Mouse (Mus musculus): ENCODE measurements at regions not wholly inside any gene's neighbourhood (a gene's known extent, or its start where the extent isn't known, plus 50 kb on each side); places are given as distances from the start of the nearest gene placed in this dataset.

DNA sequence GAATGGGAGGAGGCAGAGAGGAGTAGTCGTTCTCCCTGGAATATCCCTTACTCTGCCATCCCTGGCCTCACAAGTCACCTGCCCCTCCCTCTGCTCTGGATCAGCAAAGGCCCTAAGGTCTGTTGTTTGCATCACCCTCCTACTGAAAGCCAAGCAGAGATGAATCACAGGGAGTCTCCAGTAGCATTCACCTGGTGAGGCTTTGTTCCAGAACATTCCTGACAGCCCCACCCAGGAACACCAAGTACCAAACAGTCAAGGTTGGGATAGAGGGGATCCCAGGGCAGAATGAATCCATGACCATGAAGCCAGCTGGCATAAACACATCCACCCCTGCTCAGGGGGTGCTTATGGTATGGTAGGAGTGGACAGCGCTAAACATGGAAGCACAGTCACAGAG, 67.4 kb upstream of the Hdhd5 start:
- no peak for TF ChIP-seq POLR2A (IDR thresholded peaks at IDR 0.05; ENCODE audit: low read depth, low read length)
- TF ChIP-seq CTCF (IDR thresholded peaks at IDR 0.05; ENCODE audit: borderline replicate concordance, insufficient read depth, low read length): no peak
